Mouse (Mus musculus) neutrophil, adult 59 days (primary cell): Measurements from ENCODE around the gene Ubtd2. TPM values are rescaled to one million over a fixed set of nuclear protein-coding genes. Genes with fewer than 3 reads are reported as not detected.

Experiments
- total RNA-seq, 2 experiments: library from RNA; stranded (reverse); gene quantifications; 1 replicate in 1 of 2; 2 replicates in 1 of 2; pipeline ENCODE4 v1.2.4; 2023

Ubtd2 gene
- total RNA-seq = 1 to 10 TPM in 1 of 2 experiments, under 1 TPM in 1; 0.82 to 2.2 TPM

DNA sequence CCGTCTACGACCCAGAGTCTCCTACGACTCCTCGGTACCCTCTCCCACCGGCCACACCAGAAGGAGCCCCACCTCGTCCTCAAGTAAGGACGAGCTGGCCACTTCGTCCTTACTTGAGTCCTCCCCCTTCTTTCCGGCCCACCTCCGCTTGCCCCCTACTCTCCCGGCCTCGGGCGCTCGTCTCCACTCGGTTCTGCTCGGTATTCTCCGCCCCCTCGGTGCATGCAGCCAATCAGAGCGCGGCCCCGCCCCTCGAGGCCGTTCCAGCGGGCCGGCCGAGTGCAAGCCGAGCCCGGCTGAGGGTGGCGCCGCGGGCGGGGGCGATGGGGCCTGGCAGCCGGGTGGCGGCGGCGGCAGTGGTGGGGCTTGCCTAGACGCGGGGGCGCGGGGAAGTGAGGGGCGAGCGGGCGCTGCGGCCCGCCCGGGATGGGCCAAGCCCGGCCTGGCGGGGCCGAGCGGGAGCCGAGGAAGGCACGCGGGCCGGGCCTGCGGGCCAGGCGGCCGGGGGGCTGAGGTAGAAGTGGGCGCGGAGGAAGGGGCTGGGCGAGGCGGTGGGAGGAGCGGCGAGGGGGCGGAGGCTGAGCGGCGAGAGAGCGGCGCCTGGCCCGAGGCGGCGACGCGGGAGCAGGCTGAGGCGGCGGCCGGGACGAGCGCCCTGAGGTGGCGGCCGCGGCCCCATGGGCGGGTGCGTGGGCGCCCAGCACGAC lies at the start of gene Ubtd2:
Ubtd2 (plus strand) TSS at position 571 of the 707 bp plus-strand sequence.

DNA sequence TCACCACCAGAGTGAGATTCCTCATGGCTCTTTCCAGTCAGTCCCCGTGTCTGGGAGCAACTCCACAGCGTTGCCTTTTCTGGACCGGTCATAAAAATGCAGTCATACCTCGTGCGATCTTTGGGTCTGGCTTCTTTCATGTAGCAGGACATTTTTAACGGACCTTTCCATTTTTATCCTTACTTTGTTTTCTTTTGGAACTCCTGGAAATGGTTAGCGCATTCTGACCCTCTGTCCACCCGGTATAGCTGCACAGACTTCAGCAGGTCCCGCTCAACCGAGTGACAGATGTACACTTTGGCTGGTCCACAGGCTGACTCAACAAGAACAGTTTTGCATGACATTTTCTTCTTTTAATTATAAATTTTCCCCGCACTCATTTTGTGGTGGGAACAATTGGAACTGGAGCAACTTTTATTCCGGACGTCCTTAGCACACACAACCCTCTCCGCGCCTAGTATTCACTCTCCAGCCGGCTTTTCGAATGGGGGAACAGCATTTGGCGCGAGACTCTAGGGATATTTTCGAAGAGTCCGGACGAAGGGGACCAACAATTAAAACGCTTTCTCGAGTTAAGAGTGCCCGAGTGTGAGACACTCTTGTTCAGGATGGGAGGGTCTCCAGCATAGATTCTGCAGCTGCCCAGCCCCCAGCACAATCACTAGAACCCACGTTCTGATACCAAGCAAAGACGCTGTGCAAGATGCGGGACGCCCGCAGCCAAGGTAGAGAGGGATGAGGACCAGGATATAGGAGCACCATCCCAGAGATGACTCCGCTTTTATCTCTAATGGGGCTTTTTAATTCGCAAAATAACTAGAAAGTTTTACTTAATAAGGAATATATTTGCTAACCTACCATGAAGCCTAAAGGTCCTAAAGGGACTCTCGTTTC lies 76.9 kb downstream of the Ubtd2 start, which contains the start of gene Efcab9:
Efcab9 (minus strand) TSS at position 211 of the 894 bp plus-strand sequence.

DNA sequence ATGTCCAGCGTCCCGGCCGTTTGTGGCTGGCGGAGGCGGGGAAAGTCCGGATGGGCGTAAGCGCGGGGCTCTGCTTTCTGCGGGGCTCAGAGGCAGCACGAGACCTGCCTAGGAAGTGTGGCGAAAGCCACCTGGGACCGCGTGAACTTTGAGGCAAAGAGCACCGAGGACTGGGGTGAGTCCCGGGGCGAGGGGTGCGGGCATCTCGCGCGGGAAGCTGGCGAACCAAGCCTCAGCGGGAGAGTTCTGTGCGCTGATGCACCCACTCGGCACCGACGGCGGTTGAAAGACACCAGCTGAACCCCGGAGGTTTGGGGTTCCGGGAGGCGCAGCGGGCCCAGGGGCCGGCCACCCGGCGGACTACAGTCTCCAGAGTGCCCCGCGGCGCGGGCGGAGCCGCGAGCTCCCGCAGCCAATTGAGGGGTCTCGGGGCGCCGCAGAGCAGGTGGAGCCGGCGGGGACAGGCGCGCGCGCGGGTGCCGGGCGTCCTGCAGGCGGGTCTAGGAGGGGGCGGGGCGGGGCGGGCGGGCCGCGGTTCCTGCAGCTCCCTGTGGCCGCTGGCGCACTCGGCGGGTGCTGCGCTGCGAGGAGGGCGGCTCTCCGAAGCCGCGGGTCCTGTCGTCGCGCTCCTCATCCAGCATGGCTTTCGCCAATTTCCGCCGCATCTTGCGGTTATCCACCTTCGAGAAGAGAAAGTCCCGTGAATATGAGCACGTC lies 77.8 kb downstream of the Ubtd2 start, which contains the start of gene Stk10:
Stk10 (plus strand) TSS at position 541 of the 717 bp plus-strand sequence.

Other genes starting within 250 kb of the Ubtd2 start
- gene Snrnp25, start 250.0 kb upstream of the Ubtd2 start, total RNA-seq = 10 to 100 TPM; 10.8 to 15.6 TPM
- gene Rhbdf1, start 233.1 kb upstream of the Ubtd2 start, total RNA-seq = 1 to 10 TPM in 1 of 2 experiments, under 1 TPM in 1; 0.36 to 1.1 TPM
- gene Mpg, start 228.9 kb upstream of the Ubtd2 start, total RNA-seq = 1 to 10 TPM; 8.3 to 9.1 TPM
- 10 to 100 TPM; 16.4 to 18.4 TPM for gene Nprl3, start 187.7 kb upstream of the Ubtd2 start, total RNA-seq
- gene Hba-x, start 179.0 kb upstream of the Ubtd2 start, total RNA-seq = not detected
- 1,000 to 10,000 TPM; 1,163 to 1,619 TPM for gene Hba-a1, start 171.9 kb upstream of the Ubtd2 start, total RNA-seq
- gene Hbq1b, start 168.4 kb upstream of the Ubtd2 start, total RNA-seq = 1 to 10 TPM; 2.0 to 2.8 TPM
- gene Hba-a2, start 158.9 kb upstream of the Ubtd2 start, total RNA-seq = 100 to 1,000 TPM; 626 to 696 TPM
- gene Hbq1a, start 155.3 kb upstream of the Ubtd2 start, total RNA-seq = not detected
- gene Sh3pxd2b, start 107.5 kb upstream of the Ubtd2 start, total RNA-seq = 1 to 10 TPM; 4.0 to 5.8 TPM
- gene Efcab9, start 76.7 kb downstream of the Ubtd2 start, total RNA-seq = 1 to 10 TPM in 1 of 2 experiments, not detected in 1; 1.0 TPM
- gene Stk10, start 77.9 kb downstream of the Ubtd2 start, total RNA-seq = 100 to 1,000 TPM; 172 to 177 TPM
- 10 to 100 TPM; 61.9 to 70.7 TPM for gene Fbxw11, start 187.4 kb downstream of the Ubtd2 start, total RNA-seq